Mouse (Mus musculus) MEL (cell line): ENCODE data around the gene Gria4.

ENCODE experiments used
- CTCF ChIP-seq, 3 experiments: IDR thresholded peaks in 2 of 3; conservative IDR thresholded peaks in 1 of 3; 2 replicates each; pipeline ENCODE4 v1.5.1; 2011 to 2012; ENCODE audit warnings: low read length in 3 of 3, low read depth in 2 of 3, mild to moderate bottlenecking in 2 of 3, improper control_type of control experiment in 1 of 3, inconsistent platforms in 1 of 3, mixed read lengths in 1 of 3, moderate library complexity in 1 of 3; ENCODE audit not compliant: control insufficient read depth in 1 of 3, insufficient read depth in 1 of 3, poor library complexity in 1 of 3, severe bottlenecking in 1 of 3
- E2F4 ChIP-seq: IDR thresholded peaks from 2 replicates; pipeline ENCODE4 v1.6.1; 2011; ENCODE audit warnings: low read depth, low read length, improper control_type of control experiment, borderline replicate concordance
- EP300 ChIP-seq, 2 experiments: IDR thresholded peaks; 2 replicates each; pipeline ENCODE4 v1.6.1; 2011; ENCODE audit warnings: improper control_type of control experiment in 2 of 2, low read length in 2 of 2, low read depth in 1 of 2, mild to moderate bottlenecking in 1 of 2
- MAX ChIP-seq: IDR thresholded peaks from 2 replicates; pipeline ENCODE4 v1.6.1; 2011; ENCODE audit warnings: low read length, improper control_type of control experiment
- POLR2A ChIP-seq, 2 experiments: IDR thresholded peaks; 2 replicates each; pipeline ENCODE4 v1.6.1; 2011 to 2012; ENCODE audit warnings: low read length in 2 of 2, mild to moderate bottlenecking in 2 of 2, control low read depth in 1 of 2, improper control_type of control experiment in 1 of 2, low read depth in 1 of 2, moderate library complexity in 1 of 2; ENCODE audit not compliant: control insufficient read depth in 1 of 2, insufficient read depth in 1 of 2, poor library complexity in 1 of 2
- POLR2AphosphoS2 ChIP-seq: IDR thresholded peaks from 2 replicates; pipeline ENCODE4 v1.6.1; 2011; ENCODE audit warnings: low read length, improper control_type of control experiment
- RCOR1 ChIP-seq: IDR thresholded peaks from 2 replicates; pipeline ENCODE4 v1.6.1; 2012; ENCODE audit warnings: low read depth, mild to moderate bottlenecking, inconsistent platforms, low read length, improper control_type of control experiment

DNA sequence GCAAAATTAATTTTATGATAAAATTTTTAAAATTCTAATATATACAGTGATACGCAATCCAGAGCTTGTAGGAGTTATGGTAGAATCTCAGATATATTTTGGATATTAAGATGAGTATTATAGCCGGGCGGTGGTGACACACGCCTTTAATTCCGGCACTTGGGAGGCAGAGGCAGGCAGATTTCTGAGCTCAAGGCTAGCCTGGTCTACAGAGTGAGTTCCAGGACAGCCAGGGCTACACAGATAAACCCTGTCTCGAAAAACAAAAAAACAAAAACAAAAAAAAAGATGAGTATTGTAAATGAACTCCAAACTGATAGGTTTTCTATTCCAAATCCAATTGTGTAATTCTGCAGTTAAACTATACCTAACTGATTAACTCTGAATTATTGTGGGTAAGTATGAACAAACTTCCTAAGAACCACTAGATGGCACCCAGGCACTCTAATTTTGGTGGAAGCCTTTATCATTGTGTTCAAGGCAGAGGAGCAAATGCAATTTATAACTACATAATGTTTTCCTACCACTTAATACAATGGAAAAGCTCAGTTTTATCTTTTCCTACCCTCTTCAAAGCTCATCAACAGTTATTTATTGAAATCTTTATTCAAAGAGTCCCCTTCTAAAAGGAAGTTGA is 259.4 kb downstream of the Gria4 start:
- no peak for TF ChIP-seq POLR2A (IDR thresholded peaks at IDR 0.05; ENCODE audit: control insufficient read depth in 1 of 2, insufficient read depth in 1 of 2, low read depth in 1 of 2, low read length in 2 of 2, poor library complexity in 1 of 2)
- TF ChIP-seq RCOR1: no peak
- TF ChIP-seq EP300 (IDR thresholded peaks at IDR 0.05; ENCODE audit: low read depth in 1 of 2, low read length in 2 of 2): no peak
- TF ChIP-seq POLR2AphosphoS2: no peak
- peak in 2 of 3 experiments; percentile 12 to 71; a peak in 3 of 6 replicates for TF ChIP-seq CTCF (IDR thresholded peaks at IDR 0.05 in 2 of 3, conservative IDR thresholded peaks at IDR 0.05 in 1 of 3; ENCODE audit: control insufficient read depth in 1 of 3, insufficient read depth in 1 of 3, low read depth in 2 of 3, low read length in 3 of 3, poor library complexity in 1 of 3, severe bottlenecking in 1 of 3)
- TF ChIP-seq E2F4: no peak
- no peak for TF ChIP-seq MAX
